Mouse (Mus musculus) mammary gland, adult 2 months (tissue): ENCODE measurements around the gene Gm49342. TPM values are rescaled to one million over a fixed set of nuclear protein-coding genes. Genes with fewer than 3 reads are reported as not detected.

Experiments used
- polyA plus RNA-seq: library from polyadenylated mRNA; depleted of rRNA; stranded (reverse); fragments of >200 nt; gene quantifications from 2 replicates; pipeline ENCODE4 v1.2.3, GENCODE M21; 2012; ENCODE audit warnings: low replicate concordance; rRNA removed

Gene Gm49342
- 13.4 and 26.9 TPM in 2 replicates for polyA plus RNA-seq

GRCm38 (mm10) chr14:50943932-50944667, at the start of gene Gm49342:
Gene Gm49342 (plus strand): TSS chr14:50944517.

GRCm38 (mm10) chr14:50897374-50897765, 46.9 kb upstream of the Gm49342 start, which contains the start of gene Klhl33:
Gene Klhl33 (minus strand): TSS chr14:50897507.

GRCm38 (mm10) chr14:50924281-50925064, 19.8 kb upstream of the Gm49342 start, which contains the start of the genes Osgep and Apex1:
Gene Osgep (minus strand): TSS chr14:50924893.
Gene Apex1 (plus strand): TSS chr14:50924968.

GRCm38 (mm10) chr14:50930754-50931492, 13.4 kb upstream of the Gm49342 start, which contains the start of the genes Pip4p1 and Pnp:
Gene Pip4p1 (minus strand): TSS chr14:50930856.
Gene Pnp (plus strand): TSS chr14:50931082.

GRCm38 (mm10) chr14:50955942-50956508, 11.7 kb downstream of the Gm49342 start, which contains the start of gene Pnp2:
Gene Pnp2 (plus strand): TSS chr14:50955992.

GRCm38 (mm10) chr14:51007152-51007801, 63.0 kb downstream of the Gm49342 start, which contains the start of gene Rnase10:
Gene Rnase10 (plus strand): TSS chr14:51007751.

Other genes starting within 250 kb of the Gm49342 start
- gene Olfr748, start 237.1 kb upstream of the Gm49342 start, polyA plus RNA-seq: not detected in 2 replicates
- not detected in 2 replicates for gene Olfr749, start 199.4 kb upstream of the Gm49342 start, polyA plus RNA-seq
- gene Ttc5, start 159.0 kb upstream of the Gm49342 start, polyA plus RNA-seq: 22.2 and 29.4 TPM in 2 replicates
- not detected in 2 replicates for gene Ccnb1ip1, start 136.8 kb upstream of the Gm49342 start, polyA plus RNA-seq
- gene Parp2, start 136.7 kb upstream of the Gm49342 start, polyA plus RNA-seq: 13.0 and 34.5 TPM in 2 replicates
- gene Tep1, start 74.0 kb upstream of the Gm49342 start, polyA plus RNA-seq: 42.0 and 46.3 TPM in 2 replicates
- gene Klhl33, start 47.0 kb upstream of the Gm49342 start, polyA plus RNA-seq: 2.2 and 24.0 TPM in 2 replicates
- gene Osgep, start 19.6 kb upstream of the Gm49342 start, polyA plus RNA-seq: 91.2 and 179 TPM in 2 replicates
- gene Apex1, start 19.5 kb upstream of the Gm49342 start, polyA plus RNA-seq: 32.1 and 70.1 TPM in 2 replicates
- gene Pip4p1, start 13.7 kb upstream of the Gm49342 start, polyA plus RNA-seq: 100 and 139 TPM in 2 replicates
- gene Pnp, start 13.4 kb upstream of the Gm49342 start, polyA plus RNA-seq: 32.2 and 73.1 TPM in 2 replicates
- gene Pnp2, start 11.5 kb downstream of the Gm49342 start, polyA plus RNA-seq: 1.5 and 3.5 TPM in 2 replicates
- 0.38 and 0.83 TPM in 2 replicates for gene Rnase10, start 63.2 kb downstream of the Gm49342 start, polyA plus RNA-seq
- gene Rnase9, start 97.4 kb downstream of the Gm49342 start, polyA plus RNA-seq: not detected in 2 replicates
- gene Rnase11, start 105.6 kb downstream of the Gm49342 start, polyA plus RNA-seq: not detected in 2 replicates
- not detected in 2 replicates for gene Rnase12, start 113.1 kb downstream of the Gm49342 start, polyA plus RNA-seq
- not detected in 2 replicates for gene Olfr750, start 129.9 kb downstream of the Gm49342 start, polyA plus RNA-seq
- gene Rnase4, start 146.6 kb downstream of the Gm49342 start, polyA plus RNA-seq: 251 and 590 TPM in 2 replicates
- 13.7 and 30.3 TPM in 2 replicates for gene Ang, start 146.6 kb downstream of the Gm49342 start, polyA plus RNA-seq
- gene Eddm3b, start 169.9 kb downstream of the Gm49342 start, polyA plus RNA-seq: not detected in 2 replicates
- gene Rnase6, start 179.4 kb downstream of the Gm49342 start, polyA plus RNA-seq: 32.8 and 44.9 TPM in 2 replicates
- gene Rnase1, start 202.3 kb downstream of the Gm49342 start, polyA plus RNA-seq: 0.23 and 1.6 TPM in 2 replicates
- 1.9 TPM in 1 of 2 replicates, not detected in the other for gene Rnase2b, start 217.7 kb downstream of the Gm49342 start, polyA plus RNA-seq